Mouse (Mus musculus): ENCODE measurements around the gene Fam129b. TPM values are rescaled to one million over a fixed set of nuclear protein-coding genes. Genes with fewer than 3 reads are reported as not detected.
A peak's percentile ranks its signal among the peaks of the same experiment; 100 is the strongest.
"Not testable (repeated sequence)": the region's sequence is repeated elsewhere in the genome, so short reads cannot be mapped to it uniquely, and the experiment has no call there.

Gene Fam129b
- total RNA-seq (2022), result 10 to 100 TPM; 19.1 to 26.8 (median 22.6) TPM

DNA sequence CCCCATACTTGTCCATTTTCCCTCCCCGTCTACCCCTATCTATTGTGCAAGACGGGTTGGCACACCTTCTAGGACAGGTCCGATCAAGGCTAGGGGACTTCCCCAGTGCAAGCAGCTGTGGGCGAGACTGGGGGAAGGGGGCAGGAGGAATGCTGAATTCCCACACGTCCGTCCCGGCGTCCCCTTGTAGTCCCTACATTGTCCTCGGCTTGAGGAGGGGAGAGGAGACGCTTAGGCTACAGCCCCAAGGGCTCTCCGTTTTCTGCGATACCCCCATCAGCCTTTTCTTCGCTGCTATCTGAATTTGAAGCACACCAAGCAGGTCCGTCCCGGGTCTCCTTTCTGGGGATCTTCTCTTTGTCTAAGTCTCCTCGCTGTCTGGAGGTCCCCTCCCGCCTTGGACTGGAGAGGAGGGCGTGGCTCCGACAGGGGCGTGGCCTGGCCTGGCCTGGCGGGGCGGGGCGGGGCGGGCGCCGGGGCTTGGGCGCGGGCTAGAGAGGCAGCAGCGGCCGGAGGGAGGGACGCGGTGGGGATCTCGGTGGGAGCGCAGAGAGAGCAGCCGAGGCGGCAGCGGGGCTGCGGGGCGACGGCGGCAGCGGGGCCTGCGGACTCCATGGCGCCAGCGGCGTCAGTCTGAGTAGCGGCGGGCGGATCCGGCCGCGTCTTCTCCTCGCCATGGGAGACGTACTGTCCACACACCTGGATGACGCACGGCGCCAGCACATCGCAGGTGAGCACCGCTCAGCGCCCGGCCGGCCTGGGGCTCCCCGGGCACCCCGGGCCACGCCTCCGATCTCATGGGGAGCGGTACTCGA, at the start of gene Fam129b:
TSS of gene Fam129b (plus strand) at position 440 of the 815 bp plus-strand sequence.
- peak; percentile 87 for DNase-seq (ENCODE audit: low spot score)

DNA sequence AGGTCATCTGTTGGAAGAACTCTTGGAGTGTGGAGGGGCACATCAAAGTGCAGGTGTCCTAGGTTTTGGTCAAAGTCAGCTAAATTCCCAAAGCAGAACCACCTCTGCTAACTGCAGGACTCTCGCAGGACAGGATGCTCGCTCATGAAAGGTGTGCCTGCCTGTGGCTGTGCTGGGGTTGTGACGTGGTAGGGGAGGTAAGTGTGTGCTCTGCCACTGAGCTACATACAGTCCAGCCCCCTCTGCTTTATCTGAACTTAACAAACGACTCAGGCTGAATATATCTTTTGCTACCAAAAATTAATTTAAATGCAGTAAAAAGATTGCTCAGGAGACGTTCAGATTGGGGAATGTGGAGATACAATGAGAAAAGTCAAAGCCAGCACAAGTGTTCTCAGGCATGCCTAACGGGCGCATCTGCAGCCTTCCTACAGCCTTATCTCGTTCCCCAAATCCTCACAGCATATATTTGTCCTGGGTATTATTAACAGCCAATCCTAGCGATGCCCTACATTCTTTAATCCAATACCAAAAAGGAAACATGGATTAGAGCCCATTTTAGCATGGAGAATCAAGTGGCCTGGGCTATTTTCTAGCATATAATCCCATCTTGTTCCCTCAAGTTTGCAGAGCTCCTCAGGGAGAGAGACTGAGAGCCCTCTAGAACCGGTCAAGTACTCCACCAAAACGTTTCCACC, 46.8 kb upstream of the Fam129b start:
- no peak for DNase-seq (ENCODE audit: low spot score)

DNA sequence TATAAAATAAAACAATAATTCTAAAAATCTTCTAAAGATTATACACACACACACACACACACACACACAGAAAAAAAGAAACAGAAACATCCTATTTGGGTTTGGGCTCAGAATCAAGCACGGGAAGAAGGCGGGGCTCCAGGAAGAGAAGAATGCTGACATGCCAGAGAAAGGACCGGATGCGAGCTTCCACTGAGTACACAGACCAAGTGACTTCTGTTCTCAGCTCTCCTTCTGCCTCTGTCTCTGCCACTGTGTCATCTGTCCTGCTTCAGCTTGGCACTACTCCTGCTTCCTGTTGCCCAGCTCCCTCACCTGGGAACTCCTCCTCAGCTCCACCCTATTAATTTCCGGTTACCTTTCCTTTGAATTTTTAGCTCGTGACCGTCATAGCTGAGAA, 41.4 kb upstream of the Fam129b start:
- peak; percentile 77 for DNase-seq (ENCODE audit: low spot score)

DNA sequence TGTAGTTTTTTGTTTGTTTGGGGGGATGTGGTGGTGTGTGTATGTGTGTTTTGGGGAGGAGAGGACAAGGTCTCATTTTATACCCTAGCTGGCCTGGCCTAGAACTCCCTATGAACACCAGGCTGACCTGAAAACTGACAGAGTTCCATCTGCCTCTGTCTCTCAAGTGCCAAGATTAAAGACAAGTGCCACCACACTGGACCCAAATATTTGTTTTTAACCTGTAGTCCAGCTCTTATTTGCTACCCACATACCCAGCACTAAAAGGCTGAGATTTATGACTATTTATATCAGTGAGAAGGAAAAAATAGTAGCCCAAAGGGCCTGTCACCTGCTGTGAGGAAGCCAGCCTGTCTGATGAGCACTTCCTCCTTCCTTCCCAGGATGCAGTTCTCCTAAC, 40.3 kb upstream of the Fam129b start:
- DNase-seq (ENCODE audit: low spot score), result no peak

DNA sequence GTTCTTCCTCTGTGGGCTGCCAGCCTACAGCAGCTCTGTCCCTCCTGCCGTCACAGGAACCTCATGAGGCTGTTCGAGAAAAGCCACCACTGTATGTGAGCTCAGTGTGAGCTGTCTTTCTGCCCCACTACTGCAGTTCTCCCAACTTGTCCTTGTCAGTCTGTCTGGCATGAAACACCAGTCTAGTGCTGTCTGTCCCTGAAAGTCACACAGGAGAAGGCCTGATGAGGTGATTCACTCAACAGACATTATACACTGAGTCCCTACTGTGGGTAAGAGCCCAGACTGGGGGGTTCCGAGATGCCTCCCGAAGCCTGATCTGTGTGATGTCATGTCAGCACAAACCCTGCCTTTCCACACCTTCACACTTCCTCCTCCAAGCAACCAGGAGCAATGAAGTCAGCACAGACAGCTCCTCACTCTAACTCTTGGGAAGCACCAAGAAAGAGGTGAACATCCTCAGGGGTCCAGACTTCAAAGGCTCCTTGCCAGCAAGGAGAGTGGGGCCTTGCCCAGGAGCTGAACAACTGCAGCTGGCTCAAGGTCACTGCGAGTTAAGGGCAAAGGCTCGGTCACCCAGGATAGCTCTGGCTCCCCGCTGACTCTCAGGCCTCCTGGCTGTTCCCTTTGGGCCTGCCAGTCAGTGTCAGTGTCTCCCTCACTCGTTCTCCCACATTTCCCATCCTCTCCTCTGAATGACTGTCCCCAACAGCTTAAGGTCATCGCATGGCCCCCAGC, 37.6 kb upstream of the Fam129b start:
- DNase-seq (ENCODE audit: low spot score), result no peak

DNA sequence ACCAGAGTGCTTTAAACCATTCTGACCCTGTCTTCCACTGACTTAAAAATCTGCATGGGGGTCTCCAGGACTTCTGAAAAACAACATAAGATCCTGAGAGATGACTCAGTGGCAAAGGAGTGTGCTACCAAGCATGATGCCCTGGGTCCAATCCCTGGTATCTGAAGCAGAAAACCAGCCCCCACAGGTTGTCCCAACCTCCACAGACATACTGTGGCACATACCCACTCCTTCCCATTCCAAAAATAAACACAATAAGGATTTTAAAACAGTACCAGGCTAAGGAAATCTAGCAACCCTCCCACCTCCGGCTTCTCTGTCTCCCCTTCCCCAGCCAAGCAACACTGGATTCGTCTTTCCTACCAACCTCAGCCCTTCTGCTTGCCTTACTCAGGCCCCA, 36.7 kb upstream of the Fam129b start:
- DNase-seq (ENCODE audit: low spot score), result no peak

DNA sequence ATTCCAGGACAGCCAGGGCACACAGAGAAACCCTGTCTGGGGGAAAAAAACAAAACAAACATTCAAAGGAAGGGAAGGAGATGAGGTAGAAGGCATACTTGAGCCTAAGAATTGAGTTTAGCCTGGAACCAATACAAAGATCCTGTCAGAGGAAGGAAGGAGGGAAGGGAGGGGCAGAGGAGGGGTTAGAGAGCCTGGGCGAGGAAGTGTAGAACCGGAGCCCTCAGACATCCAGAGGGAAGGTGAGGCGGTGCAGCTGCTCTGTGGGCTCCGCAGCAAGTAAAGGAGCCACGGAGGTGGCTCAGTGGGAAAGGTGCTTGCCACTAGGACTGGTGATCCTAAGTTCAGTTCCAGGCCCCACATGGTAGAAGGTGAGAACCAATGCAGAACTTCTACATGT, 34.8 kb upstream of the Fam129b start:
- DNase-seq (ENCODE audit: low spot score), result peak; percentile 48

DNA sequence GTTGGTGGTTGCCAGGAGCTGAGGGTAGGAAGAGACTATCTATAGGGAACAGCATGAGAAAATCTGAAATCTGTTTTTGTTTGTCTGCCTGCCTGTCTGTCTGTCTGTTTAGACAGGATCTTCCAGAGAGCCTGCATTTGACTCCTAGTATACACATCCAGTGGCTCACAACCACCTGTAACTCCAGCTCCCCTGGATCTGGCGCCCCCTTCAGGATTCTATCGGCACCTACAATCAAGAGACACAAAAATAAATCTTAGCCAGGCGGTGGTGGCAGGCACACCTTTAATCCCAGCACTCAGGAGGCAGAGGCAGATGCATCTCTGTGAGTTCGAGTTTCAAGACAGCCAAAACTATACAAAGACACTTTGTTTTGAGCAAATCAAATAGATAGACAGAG, 33.4 kb upstream of the Fam129b start:
- no peak for DNase-seq (ENCODE audit: low spot score)

DNA sequence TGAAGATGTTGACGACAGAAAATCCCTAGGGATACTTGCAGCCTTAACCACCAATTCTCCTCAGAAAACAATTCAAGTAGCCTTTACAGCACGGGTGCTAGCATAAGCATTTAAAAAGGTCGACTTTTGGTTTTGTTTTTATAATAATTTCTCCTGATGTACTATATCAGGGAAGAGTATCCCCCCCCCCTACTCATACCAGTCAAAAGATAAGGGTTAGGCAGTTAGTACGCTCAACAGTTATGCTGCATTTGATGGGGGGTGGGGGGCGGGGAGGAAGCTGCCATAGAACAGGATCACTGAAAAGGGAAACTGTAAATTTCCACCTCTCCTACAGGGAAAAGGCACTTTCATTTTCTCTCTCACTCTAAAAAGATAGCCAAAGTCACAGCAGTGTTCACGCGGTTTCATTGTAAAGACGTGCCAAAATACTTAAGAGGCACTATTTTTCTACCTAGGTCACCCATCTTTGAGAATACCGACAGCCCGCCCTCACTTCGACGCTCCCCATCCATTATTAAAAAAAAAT, 30.3 kb upstream of the Fam129b start:
- no peak for DNase-seq (ENCODE audit: low spot score)

DNA sequence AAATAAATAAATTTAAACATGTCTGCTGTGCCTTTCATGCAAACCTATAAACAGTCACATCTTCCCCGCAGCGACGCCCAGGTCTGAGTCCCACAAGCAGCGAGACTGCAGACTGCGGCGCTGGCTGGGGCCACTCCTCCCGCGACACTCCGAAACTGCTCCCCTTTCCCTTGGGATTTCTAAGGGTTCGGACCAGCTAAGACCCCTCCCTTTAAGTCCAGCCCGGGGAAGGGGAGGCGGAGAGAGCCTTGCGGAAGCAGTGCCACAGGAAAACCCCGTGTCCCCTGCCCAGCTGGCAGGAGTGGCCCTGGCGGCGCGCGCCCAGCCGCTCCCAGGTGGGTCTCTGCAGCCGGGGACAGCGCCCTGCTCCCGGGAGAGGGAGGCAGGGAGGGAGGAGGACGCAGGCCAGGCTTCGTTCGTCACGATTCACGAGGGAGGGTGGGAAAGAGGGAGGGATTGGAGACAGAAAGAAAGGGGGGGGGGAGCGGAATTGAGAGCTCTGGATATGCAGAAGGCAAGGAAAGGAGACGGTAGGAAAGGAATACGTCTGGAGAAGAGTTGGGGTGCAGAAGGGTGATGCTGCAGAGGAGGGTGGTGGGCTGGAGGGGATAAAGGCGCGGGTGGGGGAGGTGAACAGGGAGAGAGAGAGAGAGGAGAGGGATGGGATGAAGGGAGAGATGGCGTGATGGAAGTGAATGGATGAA, 29.7 kb upstream of the Fam129b start:
- peak; percentile 59 for DNase-seq (ENCODE audit: low spot score)

DNA sequence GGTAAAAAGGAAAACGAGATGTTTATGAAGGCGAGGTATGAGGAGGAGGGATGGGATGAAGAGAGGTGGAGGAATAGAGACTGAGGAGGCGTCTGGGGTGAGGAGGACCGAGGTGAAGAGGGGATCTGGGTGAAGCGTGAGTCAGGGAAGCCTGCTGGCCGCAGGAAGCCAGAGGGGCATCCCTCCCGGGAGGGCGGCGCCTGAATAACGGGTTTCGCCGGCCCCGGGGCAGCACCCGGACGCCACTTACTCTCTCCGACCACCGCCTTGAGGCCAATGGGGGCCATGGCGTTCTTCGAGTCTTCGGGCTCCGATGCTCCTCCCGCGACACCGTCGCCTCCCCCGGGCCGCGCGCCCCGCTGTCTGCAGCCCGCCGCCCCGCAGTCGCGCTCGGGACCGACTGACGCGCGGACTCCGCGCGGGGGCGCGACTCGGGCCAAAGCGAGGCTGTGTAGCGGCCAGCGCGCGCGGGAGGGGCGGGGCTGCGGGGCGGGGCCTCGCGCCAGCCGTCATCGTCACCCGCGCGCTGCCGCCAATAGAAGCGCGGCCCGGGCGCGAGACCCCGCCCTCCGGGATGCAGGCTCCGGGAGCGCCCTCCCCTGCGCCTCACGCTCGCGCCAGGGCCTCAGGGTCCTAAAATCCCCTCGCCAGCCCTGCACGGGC, 29.0 kb upstream of the Fam129b start, which contains the start of gene Stxbp1:
TSS of gene Stxbp1 (minus strand) at position 441 of the 663 bp plus-strand sequence.
- peak; percentile 85 for DNase-seq (ENCODE audit: low spot score)

DNA sequence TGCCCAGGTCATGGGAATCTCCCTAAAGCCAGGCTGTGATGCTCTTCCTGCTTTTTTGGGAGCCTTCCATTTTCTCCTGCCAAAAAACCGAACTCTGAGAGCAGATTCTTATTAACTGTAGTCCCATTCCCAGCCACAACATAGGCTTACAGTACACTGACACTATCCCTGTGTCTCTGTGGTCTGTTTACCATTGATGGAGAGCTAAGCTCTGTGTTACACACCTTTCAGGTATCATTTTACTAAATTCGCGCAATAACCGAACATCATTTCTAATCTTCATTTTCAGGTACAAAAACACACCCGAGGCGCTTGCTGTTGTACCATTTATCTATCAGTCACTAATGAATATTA, 28.5 kb upstream of the Fam129b start:
- DNase-seq (ENCODE audit: low spot score), result no peak

DNA sequence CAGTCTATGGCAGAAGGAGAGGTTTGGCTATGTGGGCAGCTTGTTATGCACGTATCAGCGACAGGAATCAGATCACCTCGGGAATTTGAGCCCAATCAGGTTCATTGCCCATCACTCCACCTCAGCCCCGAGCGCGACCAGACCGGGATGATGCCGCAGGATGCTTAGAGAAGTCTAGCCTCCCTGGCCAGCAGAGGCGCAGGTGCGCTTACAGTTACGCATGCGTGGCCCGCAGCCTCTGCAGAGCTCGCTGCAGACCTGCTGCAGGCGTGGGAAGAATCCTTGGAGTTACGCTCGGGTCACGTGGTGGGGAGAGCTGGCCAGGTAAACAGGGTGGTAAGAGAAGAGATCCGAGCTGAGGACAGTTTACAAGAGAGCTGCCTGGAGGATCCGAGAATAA, 23.8 kb upstream of the Fam129b start:
- DNase-seq (ENCODE audit: low spot score), result no peak

DNA sequence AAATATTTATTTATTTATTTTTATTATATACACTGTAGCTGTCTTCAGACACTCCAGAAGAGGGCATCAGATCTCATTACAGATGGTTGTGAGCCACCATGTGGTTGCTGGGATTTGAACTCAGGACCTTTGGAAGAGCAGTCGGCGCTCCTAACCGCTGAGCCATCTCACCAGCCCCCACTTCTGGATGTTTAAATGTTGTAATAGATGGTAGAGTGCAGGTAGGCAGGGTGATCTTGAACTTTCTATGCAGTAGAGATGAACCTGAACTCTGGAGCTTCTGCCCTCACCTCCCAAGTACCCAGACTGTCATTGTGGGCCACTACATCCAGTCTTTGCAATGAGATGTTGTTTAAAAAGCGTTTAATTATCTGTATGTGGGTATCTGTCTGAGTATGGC, 22.2 kb upstream of the Fam129b start:
- not testable (repeated sequence) for DNase-seq (ENCODE audit: low spot score)

DNA sequence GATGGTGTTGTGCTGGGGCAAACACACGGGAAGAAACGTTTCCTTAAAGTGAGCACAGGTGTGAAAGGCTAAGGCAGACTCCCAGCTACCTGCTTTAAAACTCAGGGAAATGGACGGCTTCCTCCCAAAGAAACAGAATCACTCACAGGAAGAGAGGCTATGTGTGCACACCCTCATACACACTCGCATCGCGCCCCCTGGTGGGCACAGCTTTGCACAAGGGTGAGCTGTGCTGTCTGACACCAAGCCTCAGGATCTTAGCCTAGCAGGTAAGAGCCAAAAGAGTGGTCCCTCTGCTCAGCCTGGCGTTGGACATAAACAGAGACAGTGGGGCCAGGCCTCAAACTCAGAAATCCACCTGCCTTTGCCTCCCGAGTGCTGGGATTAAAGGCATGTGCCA, 21.7 kb upstream of the Fam129b start:
- DNase-seq (ENCODE audit: low spot score), result peak; percentile 87

DNA sequence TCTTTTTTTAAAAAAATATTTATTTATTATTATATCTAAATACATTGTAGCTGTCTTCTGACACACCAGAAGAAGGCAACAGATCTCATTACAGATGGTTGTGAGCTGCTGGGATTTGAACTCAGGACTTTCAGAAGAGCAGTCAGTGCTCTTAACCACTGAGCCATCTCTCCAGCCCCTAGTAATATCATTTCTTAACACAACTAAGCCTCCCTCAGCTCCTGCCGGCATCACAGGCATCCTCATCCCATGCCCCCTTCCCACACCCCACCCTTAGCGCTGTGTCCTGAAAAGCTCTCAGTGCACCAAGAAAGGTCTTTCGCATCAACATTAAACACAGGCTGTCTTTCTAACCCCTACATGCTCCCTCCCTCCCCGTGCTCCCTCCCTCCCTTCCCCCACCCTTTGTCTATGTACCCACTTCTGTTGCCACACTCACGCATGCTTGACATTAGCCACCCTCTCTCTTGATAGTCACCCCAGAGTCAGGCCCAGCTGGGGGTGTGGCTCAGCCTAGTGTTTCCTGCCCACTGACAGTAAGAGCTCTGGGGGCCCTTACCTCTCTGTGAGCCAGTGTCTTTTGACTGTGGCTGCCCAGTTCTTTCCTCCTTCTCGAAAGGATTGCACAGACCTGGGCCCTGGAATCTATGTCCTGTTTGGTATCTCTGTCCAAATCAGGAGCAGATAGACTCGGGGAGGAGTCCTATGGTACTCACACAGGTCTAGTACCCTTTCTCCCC, 20.7 kb upstream of the Fam129b start:
- DNase-seq (ENCODE audit: low spot score), result no peak

DNA sequence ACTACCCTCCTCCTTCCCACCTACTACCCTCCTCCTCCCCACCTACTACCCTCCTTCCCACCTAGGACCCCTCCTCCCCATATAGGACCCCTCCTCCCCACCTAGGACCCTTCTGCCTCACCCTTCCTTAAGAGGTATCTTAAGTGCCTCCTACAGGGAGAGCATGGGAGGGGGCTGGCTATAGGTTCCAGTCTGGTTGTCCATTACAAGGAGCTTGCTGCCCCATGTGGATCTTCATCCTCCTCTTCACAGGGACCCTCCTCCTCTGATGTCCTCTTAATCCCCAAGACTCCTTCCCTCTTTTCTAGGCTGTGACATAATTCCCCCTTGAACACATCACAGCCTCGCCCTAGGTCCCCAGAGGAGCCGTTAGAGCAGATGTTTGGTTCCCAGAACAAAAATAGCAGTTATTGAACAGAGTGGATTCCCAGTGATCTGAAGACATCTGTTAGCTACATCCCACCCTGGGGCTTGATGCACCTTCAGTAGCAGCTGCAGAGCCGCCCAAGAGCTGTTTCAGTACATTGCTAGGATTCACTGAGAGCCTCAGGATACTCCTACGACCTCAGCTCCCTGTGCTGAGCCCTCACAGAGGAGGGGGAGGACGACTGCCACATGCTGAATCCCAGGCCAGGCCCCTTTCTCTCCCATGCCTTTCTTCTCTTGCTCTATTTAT, 20.0 kb upstream of the Fam129b start:
- DNase-seq (ENCODE audit: low spot score), result no peak

DNA sequence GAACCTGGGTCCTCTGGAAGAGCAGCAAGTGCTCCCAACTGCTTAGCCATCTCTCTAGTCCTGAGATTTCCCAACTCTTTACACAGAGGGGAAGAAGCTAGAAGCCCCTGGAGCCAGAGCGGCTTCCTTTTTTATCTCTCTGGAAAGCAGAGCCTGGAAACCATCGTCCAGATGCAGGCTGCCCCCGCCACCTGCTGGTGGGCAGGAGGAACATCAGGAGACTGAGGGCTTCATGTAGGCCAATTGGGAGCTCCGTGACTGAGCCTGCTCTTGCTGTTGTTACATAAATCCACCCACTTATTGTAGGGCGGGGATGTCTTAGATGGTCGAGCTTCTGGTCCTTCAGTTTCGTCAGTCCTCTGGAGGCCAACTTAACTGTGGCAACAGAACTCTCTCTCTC, 18.3 kb upstream of the Fam129b start:
- DNase-seq (ENCODE audit: low spot score), result peak; percentile 84

DNA sequence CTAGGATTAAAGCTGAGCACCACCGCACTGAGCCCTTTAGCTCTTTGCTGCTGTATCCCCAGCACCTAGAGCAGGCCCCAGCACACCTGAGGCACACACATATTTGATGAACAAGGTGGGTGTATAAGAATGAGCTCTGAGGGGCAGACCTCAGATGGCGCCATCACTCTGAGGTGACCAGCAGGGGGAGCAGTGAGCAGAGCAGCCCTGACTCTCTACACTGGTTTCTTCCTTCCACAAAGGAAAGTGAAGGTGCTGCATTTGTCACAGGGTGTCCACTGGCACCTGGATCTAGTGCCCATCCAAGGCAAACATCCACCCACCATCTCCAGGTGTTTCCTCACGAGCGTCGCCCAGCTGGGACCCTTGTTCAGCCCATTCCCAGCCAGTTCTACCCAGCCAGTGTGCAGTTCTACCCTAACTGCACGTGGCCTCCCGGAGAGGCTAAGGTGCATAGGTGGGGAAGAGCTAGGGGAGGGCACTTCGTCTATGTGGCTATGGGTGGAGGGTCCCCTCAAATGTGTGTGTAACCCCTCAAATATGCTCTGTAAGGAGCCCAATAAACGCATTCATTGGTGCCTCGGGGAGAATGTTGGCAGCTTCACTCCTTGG, 16.8 kb upstream of the Fam129b start:
- peak; percentile 33 for DNase-seq (ENCODE audit: low spot score)

Data from heart, adult 8-10 months (tissue).